Mouse (Mus musculus) kidney, embryonic 16.5 days (tissue): ENCODE measurements around the gene Apaf1. TPM values are rescaled to one million over a fixed set of nuclear protein-coding genes. Genes with fewer than 3 reads are reported as not detected.

Source experiments
- ATAC-seq: fragments of 200-750 bp; cut with Nextera tagmentation; 2 replicates; pipeline ENCODE4 v1.8.0; 2017; ENCODE audit warnings: moderate TSS enrichment; ENCODE audit not compliant: low FRiP score, low TSS enrichment
- H3K27ac ChIP-seq: fragments of 300-500 bp; sonication (generic); 2 replicates; pipeline ENCODE4 v1.5.1; 2014; ENCODE audit warnings: low read length
- H3K27me3 ChIP-seq: fragments of 300-500 bp; sonication (generic); 2 replicates; pipeline ENCODE4 v1.6.1; 2014; ENCODE audit warnings: low read length, control low read depth, mixed read lengths; ENCODE audit not compliant: insufficient read depth
- H3K36me3 ChIP-seq: fragments of 300-500 bp; sonication (generic); 2 replicates; pipeline ENCODE4 v1.6.1; 2014; ENCODE audit warnings: low read length, control low read depth, mixed read lengths; ENCODE audit not compliant: insufficient read depth
- H3K4me1 ChIP-seq: fragments of 300-500 bp; sonication (generic); 2 replicates; pipeline ENCODE4 v1.6.1; 2014; ENCODE audit warnings: low read length, control low read depth, mixed read lengths; ENCODE audit not compliant: insufficient read depth
- H3K4me2 ChIP-seq: fragments of 300-500 bp; sonication (generic); replicated peaks from 2 replicates; pipeline ENCODE4 v1.6.1; 2014; ENCODE audit warnings: low read depth, low read length
- H3K4me3 ChIP-seq: fragments of 300-500 bp; sonication (generic); 2 replicates; pipeline ENCODE4 v1.5.1; 2014; ENCODE audit warnings: mild to moderate bottlenecking, low read length
- H3K9ac ChIP-seq: fragments of 300-500 bp; sonication (generic); replicated peaks from 2 replicates; pipeline ENCODE4 v1.6.1; 2014; ENCODE audit warnings: low read length
- H3K9me3 ChIP-seq: fragments of 300-500 bp; sonication (generic); 2 replicates; pipeline ENCODE4 v1.6.1; 2016; ENCODE audit warnings: low read length, control low read depth
- WGBS: fragments of 180-500 bp; shearing (Covaris S2); extraction: QIAGEN DNeasy Blood & Tissue Kit; methylation state at CpG from one replicate; pipeline ENCODE4 v1.1.7; 2014; 5-methylcytosine and 5-hydroxymethylcytosine counted together
- polyA plus RNA-seq: library from polyadenylated mRNA; unstranded; fragments of >200 nt; fragmentation: Nextera tagmentation; extraction: Ambion mirVana; gene quantifications from 2 replicates; pipeline ENCODE4 v1.2.1, GENCODE M21; 2015

Apaf1 gene
- 15.8 and 18.8 TPM in 2 replicates for polyA plus RNA-seq

DNA sequence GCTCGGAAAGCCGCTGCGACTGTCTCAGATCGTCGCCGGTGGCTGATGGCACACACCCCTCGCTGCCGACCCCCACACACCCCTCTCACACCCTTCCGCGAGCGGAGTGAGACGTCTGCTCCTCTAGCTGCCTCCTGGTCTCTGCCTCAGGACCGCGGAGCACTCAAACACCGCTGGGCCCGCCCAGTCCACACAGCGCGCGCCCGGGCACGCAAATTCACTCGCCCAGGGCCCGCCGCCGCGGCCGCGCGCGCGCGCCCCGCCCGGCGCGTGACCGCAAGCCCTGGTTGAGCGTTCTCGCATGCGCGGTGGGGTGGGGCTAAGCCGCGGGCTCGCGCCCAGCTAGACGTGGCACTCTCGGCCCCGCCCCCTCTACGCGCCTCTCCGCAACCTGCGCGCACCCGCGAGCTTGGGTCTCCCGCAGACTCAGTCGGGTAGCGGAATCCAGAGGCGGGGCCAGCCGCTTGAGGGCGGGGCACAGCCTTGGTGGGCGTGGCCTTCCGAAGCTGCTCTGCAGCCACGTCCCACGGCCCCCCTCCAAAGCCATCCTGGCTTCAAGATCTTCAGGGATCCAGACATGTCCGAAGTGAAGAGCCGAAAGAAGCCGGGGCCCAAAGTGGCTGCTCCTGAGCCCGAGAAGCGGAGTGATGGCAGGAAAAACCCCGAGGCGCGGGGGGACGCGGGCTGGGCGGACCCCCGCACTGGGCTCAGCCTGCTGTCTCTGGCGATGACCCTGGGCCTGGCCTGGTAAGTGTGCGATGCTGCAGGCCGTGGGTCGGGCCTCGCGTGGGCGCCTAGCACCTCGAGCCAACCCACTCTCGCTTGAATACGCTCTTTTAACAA lies at the start of gene Apaf1, which contains the start of gene Ikbip:
Apaf1 (minus strand) TSS at position 221 of the 843 bp plus-strand sequence.
Ikbip (plus strand) TSS at position 391 of the 843 bp plus-strand sequence.
- H3K36me3 ChIP-seq: peaks cover 10% of the 10 kb centered on the region
- peak within 1 kb of the TSS; percentile 77 for H3K4me2 ChIP-seq
- H3K27ac ChIP-seq: peak within 1 kb of the TSS; percentile 78
- peak; percentile 97 for ATAC-seq
- peak within 1 kb of the TSS; percentile 90 for H3K9ac ChIP-seq
- peak within 1 kb of the TSS; percentile 68 for H3K4me3 ChIP-seq
- H3K4me1 ChIP-seq: peaks cover 13% of the 10 kb centered on the region; the same call in 1 of the 2 replicates
- WGBS: under 1% methylated on average over 87 of the region's 87 CpGs
- H3K27me3 ChIP-seq: no peaks in the 10 kb centered on the region
- H3K9me3 ChIP-seq: no peaks in the 10 kb centered on the region

DNA sequence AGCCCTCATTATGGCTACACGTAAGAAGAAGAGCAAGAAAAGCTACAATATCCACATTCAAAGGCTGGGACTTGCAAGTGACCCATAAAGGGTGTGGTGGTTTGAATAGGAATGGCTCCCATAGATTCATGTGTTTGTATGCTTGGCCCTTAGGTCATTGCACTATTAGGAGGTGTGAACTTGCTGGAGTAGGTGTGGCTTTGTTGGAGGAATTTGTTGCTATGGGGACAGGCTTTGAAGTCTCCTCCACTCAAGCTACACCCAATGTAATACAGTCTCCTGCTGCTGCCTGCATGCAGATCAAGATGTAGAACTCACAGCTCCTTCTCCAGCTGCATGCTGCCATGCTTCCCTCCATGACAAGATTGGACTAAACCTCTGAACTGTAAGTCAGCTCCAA lies 49.0 kb upstream of the Apaf1 start:
- Histone ChIP-seq H3K9me3 (no peaks in the 10 kb centered on the region), H3K36me3 (no peaks in the 10 kb centered on the region), H3K4me1 (peaks cover 2% of the 10 kb centered on the region; the same call in 1 of the 2 replicates), H3K27me3 (no peaks in the 10 kb centered on the region), H3K9ac (no peak overlapping the region), H3K4me3 (no peak overlapping the region), H3K4me2 (no peak overlapping the region), H3K27ac (no peak overlapping the region)
- 85% methylated on average over 1 of the region's 1 CpGs for WGBS
- no peak for ATAC-seq

DNA sequence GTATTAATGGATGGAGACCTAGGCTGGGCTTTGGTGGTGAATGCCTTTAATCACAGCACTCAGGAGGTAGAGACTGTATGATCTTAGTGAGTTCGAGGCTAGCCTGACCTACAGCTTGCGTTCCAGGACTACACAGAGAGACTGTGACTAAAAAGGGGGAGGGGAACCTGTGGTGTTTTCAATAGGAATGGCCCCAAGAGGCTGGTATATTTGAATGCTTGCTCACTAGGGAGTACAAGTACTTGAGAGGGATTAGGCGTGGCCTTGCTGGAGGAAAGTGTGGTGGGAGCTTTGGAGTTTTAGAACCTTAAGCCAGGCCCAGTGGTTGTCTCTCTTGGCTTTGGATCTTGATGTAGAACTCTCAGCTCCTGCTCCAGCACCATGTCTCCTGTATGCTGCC lies 48.2 kb upstream of the Apaf1 start:
- WGBS: 86% methylated on average over 3 of the region's 3 CpGs

DNA sequence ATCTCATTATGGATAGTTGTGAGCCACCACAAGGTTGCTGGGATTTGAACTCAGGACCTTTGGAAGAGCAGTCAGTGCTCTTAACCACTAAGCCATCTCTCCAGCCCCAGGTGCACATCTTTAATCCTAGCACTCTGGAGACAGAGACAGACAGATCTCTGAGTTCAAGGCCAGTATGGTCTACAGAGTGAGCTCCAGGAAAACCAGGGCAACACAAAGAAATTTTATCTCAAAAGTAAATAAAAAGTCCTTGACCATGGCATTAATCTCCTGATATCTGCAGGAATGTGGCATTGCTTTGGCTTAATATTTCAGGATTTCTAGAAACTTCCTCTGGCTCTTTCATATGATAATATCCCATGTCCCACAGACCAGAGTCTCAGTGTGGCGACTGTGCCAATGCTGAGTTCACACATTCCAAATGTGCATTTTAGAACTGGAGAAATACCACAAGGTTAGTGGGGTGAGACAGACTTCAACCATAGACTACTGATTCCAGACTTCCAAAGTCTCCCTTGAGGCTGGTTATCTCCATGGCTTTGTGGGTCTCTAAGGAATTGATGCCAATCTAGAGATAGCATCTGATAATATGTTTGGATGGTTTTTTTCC lies 46.1 kb upstream of the Apaf1 start:
- H3K4me2 ChIP-seq: no peak overlapping the region
- ATAC-seq: no peak
- H3K27ac ChIP-seq: no peak overlapping the region

More for the DNA sequence above, 48.2 kb upstream of the Apaf1 start:
- Histone ChIP-seq H3K4me1 (peaks cover 3% of the 10 kb centered on the region; the same call in 1 of the 2 replicates), H3K4me3 (no peak overlapping the region), H3K27me3 (no peaks in the 10 kb centered on the region), H3K4me2 (no peak overlapping the region), H3K36me3 (no peaks in the 10 kb centered on the region), H3K9me3 (no peaks in the 10 kb centered on the region), H3K27ac (no peak overlapping the region), H3K9ac (no peak overlapping the region)
- no peak for ATAC-seq

DNA sequence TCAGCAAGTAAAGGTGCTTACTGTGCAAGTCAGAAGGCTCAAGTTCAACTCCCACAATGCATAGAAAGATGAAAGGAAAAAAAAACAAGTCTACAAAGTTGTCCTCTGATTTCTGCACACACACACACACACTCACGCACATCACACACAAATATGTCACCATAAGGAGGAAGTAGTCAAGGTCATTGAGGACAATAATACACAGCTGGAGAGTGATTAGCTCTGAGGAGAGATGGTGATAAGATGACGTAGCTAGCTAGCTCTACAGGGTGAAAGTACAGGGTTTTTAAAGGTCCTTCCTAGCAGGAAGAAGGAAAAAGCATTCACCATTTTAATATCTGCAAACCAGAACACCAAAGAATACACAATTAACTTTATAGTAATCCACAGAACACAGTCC lies 44.8 kb upstream of the Apaf1 start:
- Histone ChIP-seq H3K4me3 (no peak overlapping the region), H3K27me3 (no peaks in the 10 kb centered on the region), H3K4me2 (no peak overlapping the region), H3K36me3 (no peaks in the 10 kb centered on the region), H3K4me1 (peaks cover 12% of the 10 kb centered on the region), H3K9me3 (no peaks in the 10 kb centered on the region), H3K9ac (no peak overlapping the region), H3K27ac (no peak overlapping the region)
- WGBS: 58% methylated on average over 2 of the region's 2 CpGs
- ATAC-seq: no peak

More for the DNA sequence above, 46.1 kb upstream of the Apaf1 start:
- peaks cover 9% of the 10 kb centered on the region for H3K4me1 ChIP-seq
- no peak overlapping the region for H3K9ac ChIP-seq
- H3K36me3 ChIP-seq: no peaks in the 10 kb centered on the region
- no peaks in the 10 kb centered on the region for H3K27me3 ChIP-seq
- H3K9me3 ChIP-seq: no peaks in the 10 kb centered on the region
- H3K4me3 ChIP-seq: no peak overlapping the region
- 32% methylated on average over 1 of the region's 1 CpGs for WGBS

DNA sequence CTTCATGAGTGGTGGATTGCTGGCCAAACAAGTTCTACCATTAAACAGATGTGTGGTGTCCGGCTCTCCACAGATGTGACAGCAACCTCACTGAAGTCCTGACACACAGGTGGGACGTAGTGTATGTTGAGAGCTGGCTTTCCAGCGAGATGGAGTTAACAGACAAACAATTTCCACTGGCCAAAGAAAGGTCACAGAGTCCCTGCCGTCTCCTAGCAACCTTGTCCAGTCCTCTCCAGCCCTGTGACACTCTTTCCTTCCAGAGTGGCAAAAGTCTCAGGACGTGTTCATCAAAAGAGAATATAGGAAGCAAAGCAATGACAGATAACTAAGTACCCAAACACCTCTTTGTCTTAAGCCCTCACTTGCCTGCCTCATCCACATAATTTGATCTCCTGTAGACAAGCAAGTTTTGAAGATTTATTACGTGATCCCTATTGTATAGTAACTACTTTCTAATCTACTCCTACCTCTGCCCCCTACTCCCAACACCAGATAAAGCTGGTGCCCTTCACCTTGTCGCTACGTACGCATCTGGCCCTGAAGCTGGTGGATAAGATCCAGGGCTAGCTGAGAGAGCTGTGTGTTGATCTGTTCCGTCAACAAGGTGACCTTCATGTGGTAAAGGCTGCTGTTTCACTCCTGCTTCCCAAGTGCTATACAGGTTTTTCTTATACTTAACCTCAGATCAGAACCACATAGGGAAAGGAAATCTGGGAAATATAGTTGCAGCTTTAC lies 44.2 kb upstream of the Apaf1 start:
- H3K27ac ChIP-seq: 0 out of 2 replicates have a peak overlapping the region, but pooled peaks have one; percentile 13
- no peak overlapping the region for H3K4me2 ChIP-seq
- H3K9me3 ChIP-seq: no peaks in the 10 kb centered on the region
- no peak for ATAC-seq
- WGBS: 59% methylated on average over 10 of the region's 10 CpGs
- H3K9ac ChIP-seq: no peak overlapping the region
- no peak overlapping the region for H3K4me3 ChIP-seq
- H3K4me1 ChIP-seq: peaks cover 18% of the 10 kb centered on the region
- H3K36me3 ChIP-seq: peaks cover 3% of the 10 kb centered on the region
- no peaks in the 10 kb centered on the region for H3K27me3 ChIP-seq

DNA sequence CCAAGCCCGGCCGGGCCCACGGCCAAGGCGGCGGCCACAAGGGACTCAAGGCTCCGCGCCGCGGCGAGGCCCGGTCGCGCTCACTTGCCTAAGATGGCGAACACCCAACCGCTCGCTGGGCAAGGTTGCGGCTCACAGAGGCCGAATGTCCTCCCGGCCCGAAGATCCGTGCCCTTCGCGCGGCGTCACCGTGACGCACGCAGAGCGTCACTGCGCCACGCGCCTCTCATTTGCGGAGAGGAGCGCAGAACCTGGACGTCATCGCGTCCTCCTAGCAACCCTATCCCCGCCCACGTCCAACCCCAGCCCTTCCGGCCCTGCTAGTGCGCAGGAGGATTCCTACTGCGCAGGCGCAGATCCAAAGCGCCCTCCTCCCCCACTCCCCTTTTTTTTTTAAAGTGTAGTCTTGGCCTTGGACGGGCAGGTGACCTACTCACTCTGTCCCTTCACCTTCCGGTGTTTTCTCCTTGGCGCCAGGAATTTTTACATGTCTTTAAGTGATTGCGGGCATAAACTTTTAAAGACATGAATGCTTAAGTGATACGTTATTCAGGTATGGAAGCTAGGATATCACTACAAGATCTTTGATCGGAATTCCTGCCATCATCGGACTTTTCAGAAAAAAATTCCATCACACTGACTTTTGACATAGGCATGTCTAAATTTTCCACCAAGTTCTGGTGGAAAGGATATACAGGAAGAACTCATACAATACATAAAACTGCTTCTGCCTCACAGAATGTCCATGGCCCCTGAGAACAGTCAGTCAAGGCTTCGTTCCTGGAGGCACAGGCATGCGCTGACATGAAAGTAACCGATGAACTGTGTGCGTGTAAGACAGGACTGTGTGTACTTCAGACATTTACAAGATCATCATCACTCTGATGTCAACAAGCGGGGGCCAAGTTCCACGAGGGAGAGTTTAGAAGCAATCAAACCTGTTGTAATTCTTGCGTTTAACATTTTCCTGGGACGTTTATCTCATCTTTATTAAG lies 41.6 kb upstream of the Apaf1 start, which contains the start of gene Slc25a3:
Slc25a3 (minus strand) TSS at position 232 of the 995 bp plus-strand sequence.
- Histone ChIP-seq H3K27ac (peak within 1 kb of the TSS; percentile 93), H3K9me3 (no peaks in the 10 kb centered on the region), H3K4me2 (peak within 1 kb of the TSS; percentile 56), H3K36me3 (peaks cover 26% of the 10 kb centered on the region), H3K4me1 (peaks cover 28% of the 10 kb centered on the region), H3K27me3 (no peaks in the 10 kb centered on the region), H3K9ac (peak within 1 kb of the TSS; percentile 97), H3K4me3 (peak within 1 kb of the TSS; percentile 95)
- ATAC-seq: peak; percentile 99
- WGBS: 11% methylated on average over 59 of the region's 59 CpGs

DNA sequence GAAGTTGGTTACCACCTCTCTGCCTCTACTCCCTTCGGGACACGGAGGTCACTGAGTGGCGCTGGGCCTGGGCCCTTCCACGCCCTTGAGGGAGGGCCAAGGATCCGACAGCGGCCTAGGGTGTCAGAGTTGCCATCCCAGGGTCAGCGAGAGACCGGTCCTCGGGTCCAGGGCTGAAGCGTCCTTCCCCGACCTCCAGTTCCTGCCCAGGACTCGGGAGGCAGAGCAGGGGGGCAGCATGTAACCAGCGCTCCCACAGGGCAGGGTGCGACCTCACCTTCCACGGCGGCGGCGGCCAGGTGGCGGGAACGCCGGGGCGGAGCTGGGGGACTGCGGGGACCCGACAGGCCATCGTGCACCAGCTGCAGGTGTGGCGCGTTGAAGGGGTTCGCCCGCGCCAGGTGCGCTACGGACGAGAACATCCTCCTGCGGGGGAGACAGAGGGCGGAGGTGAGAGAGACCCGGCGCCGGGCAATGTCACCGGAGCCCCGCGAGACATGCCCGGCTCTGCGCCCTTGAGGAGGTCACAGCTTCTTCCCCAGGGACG lies 40.8 kb upstream of the Apaf1 start:
- Histone ChIP-seq H3K36me3 (peaks cover 32% of the 10 kb centered on the region), H3K9ac (peak overlapping the region; percentile 97), H3K27ac (peak overlapping the region; percentile 93), H3K4me3 (peak overlapping the region; percentile 95), H3K27me3 (no peaks in the 10 kb centered on the region), H3K4me1 (peaks cover 28% of the 10 kb centered on the region), H3K4me2 (peak overlapping the region; percentile 56), H3K9me3 (no peaks in the 10 kb centered on the region)
- peak; percentile 62 for ATAC-seq
- WGBS: 1% methylated on average over 41 of the region's 44 CpGs
